Mouse (Mus musculus): ENCODE data around the gene Pced1b. TPM values are rescaled to one million over a fixed set of nuclear protein-coding genes. Genes with fewer than 3 reads are reported as not detected.
A peak's percentile ranks its signal among the peaks of the same experiment; 100 is the strongest.

Pced1b gene
- total RNA-seq, 2 experiments from 2014 or later, result 1.3 to 1.6 TPM

- DNase-seq, result no peak
- H3K4me3 ChIP-seq, result no peak overlapping the region
- intact Hi-C loops (cut with DNase I), result no loop called here
- TF ChIP-seq CTCF (IDR thresholded peaks at IDR 0.05), result no peak
- H3K27ac ChIP-seq, result no peak overlapping the region
Observed at GRCm38 (mm10) chr15:97342336-97342735, 95.4 kb downstream of the Pced1b start.

GRCm38 (mm10) chr15:97342945-97343344 is 96.0 kb downstream of the Pced1b start:
- Histone ChIP-seq H3K27ac (no peak overlapping the region), H3K4me3 (no peak overlapping the region)
- DNase-seq, result no peak
- intact Hi-C loops (cut with DNase I), result no loop called here
- no peak for TF ChIP-seq CTCF (IDR thresholded peaks at IDR 0.05)

DNA sequence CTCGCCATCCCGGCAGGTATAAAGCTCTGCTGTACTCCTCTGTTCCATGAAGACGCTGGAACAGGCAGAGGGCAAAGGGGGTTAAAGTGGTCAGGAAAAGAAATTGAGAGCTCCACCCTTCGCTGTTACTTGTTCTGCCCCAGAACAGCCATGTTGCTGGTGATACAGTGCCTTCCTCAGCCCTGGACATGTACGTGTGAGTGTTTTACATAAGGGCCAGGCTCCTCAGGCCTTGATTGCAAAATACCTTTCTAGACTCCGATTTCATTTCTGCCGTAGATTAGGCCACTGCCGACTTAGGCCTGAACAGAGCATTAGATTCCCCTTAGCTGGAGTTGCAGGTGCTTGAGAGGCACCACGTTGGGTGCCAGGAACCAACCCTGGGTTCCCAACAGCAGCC is 97.0 kb downstream of the Pced1b start:
- DNase-seq, result no peak
- intact Hi-C loops (cut with DNase I), result no loop called here
- Histone ChIP-seq H3K27ac (no peak overlapping the region), H3K4me3 (no peak overlapping the region)
- no peak for TF ChIP-seq CTCF (IDR thresholded peaks at IDR 0.05)

GRCm38 (mm10) chr15:97345110-97345509 is 98.2 kb downstream of the Pced1b start:
- TF ChIP-seq CTCF (IDR thresholded peaks at IDR 0.05), result no peak
- intact Hi-C loops (cut with DNase I), result no loop called here
- no peak overlapping the region for H3K27ac ChIP-seq
- H3K4me3 ChIP-seq, result no peak overlapping the region
- no peak for DNase-seq

DNA sequence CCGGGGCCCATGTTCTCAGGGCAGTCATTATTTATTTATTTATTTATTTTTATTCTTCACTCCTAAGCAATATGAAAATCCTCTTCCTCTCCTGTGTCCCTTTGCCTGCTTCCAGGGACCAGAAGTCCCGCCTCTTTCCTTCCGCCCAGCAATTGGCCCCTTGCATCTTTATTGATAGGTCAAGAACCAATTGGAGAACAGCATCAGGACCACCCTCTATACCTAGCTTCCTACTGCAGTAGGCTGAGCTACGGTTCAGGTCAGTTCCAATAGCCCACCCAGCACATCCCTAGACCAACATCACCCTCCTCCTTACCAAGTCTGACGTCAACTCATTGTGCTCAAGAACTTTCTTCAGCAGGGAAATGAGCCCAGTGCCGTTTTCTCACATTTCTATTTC is 99.0 kb downstream of the Pced1b start:
- no peak for DNase-seq
- H3K4me3 ChIP-seq, result no peak overlapping the region
- H3K27ac ChIP-seq, result no peak overlapping the region
- no peak for TF ChIP-seq CTCF (IDR thresholded peaks at IDR 0.05)
- intact Hi-C loops (cut with DNase I), result no loop called here

DNA sequence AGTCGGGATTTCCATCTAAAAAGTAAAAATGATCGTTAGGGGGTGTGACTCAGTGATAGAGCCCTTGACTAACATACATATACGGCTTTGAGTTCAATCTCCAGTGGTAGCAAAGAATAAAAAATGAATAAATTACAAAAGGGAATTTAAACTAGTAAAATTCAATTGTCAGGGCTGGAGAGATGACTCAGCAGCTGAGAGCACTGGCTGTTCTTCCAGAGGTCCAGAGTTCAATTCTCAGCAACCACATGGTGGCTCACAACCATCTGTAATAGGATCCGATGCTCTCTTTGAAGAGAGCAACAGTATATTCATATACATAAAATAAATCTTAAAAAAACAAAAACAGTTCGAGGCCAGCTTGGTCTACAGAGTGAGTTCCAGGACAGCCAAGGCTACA is 99.5 kb downstream of the Pced1b start:
- TF ChIP-seq CTCF (IDR thresholded peaks at IDR 0.05), result no peak
- intact Hi-C loops (cut with DNase I), result no loop called here
- no peak for DNase-seq
- Histone ChIP-seq H3K27ac (no peak overlapping the region), H3K4me3 (no peak overlapping the region)

- TF ChIP-seq CTCF (IDR thresholded peaks at IDR 0.05), result no peak
- intact Hi-C loops (cut with DNase I), result no loop called here
Observed at GRCm38 (mm10) chr15:97346897-97347296, 100.0 kb downstream of the Pced1b start.

DNA sequence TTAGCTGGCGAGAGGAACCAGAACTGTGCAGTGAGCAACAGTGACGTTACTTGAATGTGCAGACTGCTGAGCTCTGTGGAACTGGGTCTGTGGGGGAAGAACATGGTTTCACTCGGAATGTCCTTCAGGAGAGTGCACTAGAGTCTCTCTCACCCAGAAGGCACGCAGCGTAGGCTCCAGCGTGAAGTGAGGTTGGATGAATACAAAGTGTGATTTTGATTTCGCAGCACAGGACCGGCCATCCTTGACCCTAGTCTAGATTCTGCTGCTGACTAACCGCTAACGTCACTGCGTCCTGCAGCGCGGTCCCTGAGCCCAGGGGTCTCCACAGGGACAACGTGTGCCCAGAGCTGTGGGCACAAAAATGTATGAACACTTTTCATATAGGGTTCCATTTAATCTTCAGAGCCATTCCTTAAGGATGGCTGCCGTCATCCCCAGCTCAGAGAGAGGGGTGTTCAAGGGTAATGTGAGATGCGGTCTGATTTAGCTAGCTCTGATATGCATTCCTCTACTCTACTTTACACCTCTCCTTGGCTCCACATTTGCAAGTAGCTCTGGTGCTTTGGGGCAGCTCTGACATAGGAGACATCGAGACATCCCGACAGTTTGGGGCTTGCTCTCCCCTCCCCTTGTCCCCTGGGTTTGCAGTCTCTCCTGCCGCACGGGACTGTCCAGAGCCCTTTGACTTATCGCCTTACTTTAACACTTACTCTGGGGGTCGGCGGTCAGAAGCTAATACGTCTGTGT is 101.8 kb downstream of the Pced1b start:
- DNase-seq, result no peak
- no peak overlapping the region for H3K4me3 ChIP-seq
- intact Hi-C loops (cut with DNase I), result no loop called here
- no peak overlapping the region for H3K27ac ChIP-seq
- no peak for TF ChIP-seq CTCF (IDR thresholded peaks at IDR 0.05)

More at GRCm38 (mm10) chr15:97346897-97347296, 100.0 kb downstream of the Pced1b start:
- Histone ChIP-seq H3K4me3 (no peak overlapping the region), H3K27ac (no peak overlapping the region)
- no peak for DNase-seq

DNA sequence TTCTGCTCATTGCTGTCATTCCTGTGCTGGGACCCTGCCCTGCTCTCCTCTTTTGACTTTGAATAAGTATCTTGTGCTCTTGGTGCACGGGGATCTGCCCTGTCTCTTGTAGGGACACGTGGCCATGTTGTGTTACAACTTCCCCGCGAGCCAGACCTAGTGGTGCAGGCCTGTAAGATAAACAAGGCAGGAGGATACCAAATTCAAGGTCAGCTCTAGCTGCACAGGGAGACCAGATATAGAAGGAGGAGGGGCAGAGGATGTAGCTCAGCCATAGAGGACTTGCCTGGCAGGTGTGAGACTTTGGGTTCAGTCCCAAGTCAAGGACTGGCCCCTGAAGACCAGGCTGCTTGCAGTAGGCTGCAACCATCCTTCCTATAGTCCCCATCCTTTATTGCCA is 103.6 kb downstream of the Pced1b start:
- TF ChIP-seq CTCF (IDR thresholded peaks at IDR 0.05), result no peak
- intact Hi-C loops (cut with DNase I), result no loop called here
- H3K4me3 ChIP-seq, result no peak overlapping the region
- H3K27ac ChIP-seq, result peak overlapping the region; percentile 63; the same call in 1 of the 2 replicates
- DNase-seq, result no peak

DNA sequence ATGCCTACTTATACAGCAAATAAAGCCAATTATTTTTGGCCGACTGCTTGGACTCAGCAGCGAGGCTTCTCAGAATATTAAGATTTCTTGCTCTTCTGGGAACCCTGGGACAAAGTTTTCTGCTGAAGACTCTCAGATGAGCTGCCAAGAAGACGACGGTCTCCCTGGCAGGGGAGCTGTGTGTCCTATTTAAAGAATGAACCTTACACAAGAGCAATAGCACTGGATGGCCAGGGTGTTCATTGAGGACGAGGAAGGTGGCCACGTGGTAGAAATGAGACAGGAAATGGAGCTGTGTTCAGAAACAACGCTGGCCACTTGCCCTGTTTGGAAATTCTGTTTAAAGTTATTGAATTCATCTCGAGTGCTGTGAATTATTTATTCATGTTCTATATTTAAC is 104.1 kb downstream of the Pced1b start:
- H3K4me3 ChIP-seq, result no peak overlapping the region
- H3K27ac ChIP-seq, result peak overlapping the region; percentile 63; the same call in 1 of the 2 replicates
- intact Hi-C loops (cut with DNase I), result no loop called here
- DNase-seq, result peak; percentile 69
- TF ChIP-seq CTCF (IDR thresholded peaks at IDR 0.05), result no peak

GRCm38 (mm10) chr15:97351681-97352080 is 104.8 kb downstream of the Pced1b start:
- Histone ChIP-seq H3K27ac (no peak overlapping the region), H3K4me3 (no peak overlapping the region)
- no peak for DNase-seq
- TF ChIP-seq CTCF (IDR thresholded peaks at IDR 0.05), result no peak
- intact Hi-C loops (cut with DNase I), result no loop called here

DNA sequence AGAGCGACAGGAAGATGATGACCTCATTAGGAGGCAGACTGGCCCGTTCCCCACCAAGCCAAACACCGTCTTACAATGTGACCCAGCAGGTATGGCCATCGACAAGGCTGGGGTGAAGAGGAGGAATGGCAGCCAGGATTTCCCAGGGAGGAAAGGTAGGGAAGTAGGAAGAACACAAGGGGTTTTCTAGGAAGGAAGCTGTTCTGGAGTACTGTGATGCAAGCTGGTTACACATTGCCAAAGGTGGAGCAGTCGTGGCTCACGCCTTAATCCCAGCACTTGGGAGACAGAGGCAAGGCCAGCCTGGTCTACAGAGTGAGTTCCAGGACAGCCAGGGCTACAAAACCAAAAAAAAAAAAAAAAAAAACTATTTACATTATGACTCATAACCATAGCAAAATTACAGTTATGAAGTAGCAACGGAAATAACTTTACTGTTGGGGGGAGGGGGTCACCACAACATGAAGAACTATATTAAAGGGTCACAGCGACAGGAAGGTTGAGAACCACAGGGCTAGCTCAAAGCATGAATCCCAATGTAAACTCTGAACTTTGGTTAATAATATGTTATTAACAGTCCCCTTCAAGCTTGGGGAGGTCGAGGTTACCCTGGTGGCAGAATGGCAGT is 108.9 kb downstream of the Pced1b start:
- intact Hi-C loops (cut with DNase I), result no loop called here
- no peak for TF ChIP-seq CTCF (IDR thresholded peaks at IDR 0.05)
- DNase-seq, result no peak
- H3K4me3 ChIP-seq, result no peak overlapping the region
- no peak overlapping the region for H3K27ac ChIP-seq

DNA sequence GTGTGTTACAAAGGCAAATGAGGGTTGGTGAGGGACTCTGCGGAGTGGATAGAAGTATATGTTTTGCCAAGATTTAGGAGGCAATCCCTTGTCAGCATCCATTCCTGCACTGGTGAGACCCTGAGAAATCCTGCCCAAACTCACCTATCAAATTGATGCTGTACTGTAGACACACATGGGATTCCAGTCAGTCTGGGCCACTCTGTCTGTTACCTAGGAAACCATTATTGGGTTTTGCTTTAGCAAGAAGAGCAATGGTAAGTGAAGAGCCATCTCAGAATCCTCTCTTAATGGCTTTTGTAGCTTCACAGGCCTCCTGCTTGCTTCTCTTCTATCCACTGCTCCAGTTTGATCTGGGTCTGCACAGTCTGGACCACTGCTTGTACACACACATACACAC is 110.1 kb downstream of the Pced1b start:
- intact Hi-C loops (cut with DNase I), result no loop called here
- no peak overlapping the region for H3K4me3 ChIP-seq
- TF ChIP-seq CTCF (IDR thresholded peaks at IDR 0.05), result no peak
- no peak for DNase-seq
- H3K27ac ChIP-seq, result no peak overlapping the region

Data from gastrocnemius, adult 2 months (tissue).